Mouse (Mus musculus) stomach, postnatal 0 days (tissue): ENCODE data around the gene Eif4h. TPM values are rescaled to one million over a fixed set of nuclear protein-coding genes. Genes with fewer than 3 reads are reported as not detected.

Experiments
- ATAC-seq: fragments of 200-750 bp; cut with Nextera tagmentation; 2 replicates; pipeline ENCODE4 v1.8.0; 2017; ENCODE audit not compliant: low FRiP score, low TSS enrichment
- DNase-seq: peaks from one replicate; pipeline ENCODE4 v3.0.0-alpha.2; 2016; ENCODE audit warnings: low spot score
- H3K27ac ChIP-seq: fragments of 300-500 bp; sonication (generic); replicated peaks from 2 replicates; pipeline ENCODE4 v1.5.1; 2014; ENCODE audit warnings: mild to moderate bottlenecking, control low read depth
- H3K27me3 ChIP-seq: fragments of 300-500 bp; sonication (generic); 2 replicates; pipeline ENCODE4 v1.6.1; 2014; ENCODE audit warnings: low read length; ENCODE audit not compliant: control insufficient read depth, insufficient read depth
- H3K36me3 ChIP-seq: fragments of 300-500 bp; sonication (generic); 2 replicates; pipeline ENCODE4 v1.6.1; 2014; ENCODE audit warnings: low read length, mixed read lengths; ENCODE audit not compliant: control insufficient read depth, insufficient read depth
- H3K4me1 ChIP-seq: fragments of 300-500 bp; sonication (generic); replicated peaks from 2 replicates; pipeline ENCODE4 v1.6.1; 2014; ENCODE audit warnings: antibody characterized with exemption; ENCODE audit not compliant: control insufficient read depth, insufficient read depth
- H3K4me2 ChIP-seq: fragments of 300-500 bp; sonication (generic); replicated peaks from 2 replicates; pipeline ENCODE4 v1.6.1; 2014; ENCODE audit warnings: low read depth, mild to moderate bottlenecking, control low read depth, moderate library complexity
- H3K4me3 ChIP-seq: fragments of 300-500 bp; sonication (generic); 2 replicates; pipeline ENCODE4 v1.5.1; 2014; ENCODE audit warnings: low read depth, low read length, control low read depth
- H3K9ac ChIP-seq: fragments of 300-500 bp; sonication (generic); 2 replicates; pipeline ENCODE4 v1.6.1; 2014; ENCODE audit warnings: mild to moderate bottlenecking, low read length, control low read depth, mixed read lengths
- H3K9me3 ChIP-seq: fragments of 300-500 bp; sonication (generic); 2 replicates; pipeline ENCODE4 v1.6.1; 2016; ENCODE audit warnings: low read length; ENCODE audit not compliant: control insufficient read depth
- CTCF ChIP-seq: IDR thresholded peaks from 2 replicates; pipeline ENCODE4 v1.5.1; 2016; ENCODE audit warnings: antibody characterized with exemption, low read depth, mild to moderate bottlenecking, moderate library complexity
- EP300 ChIP-seq: optimal IDR thresholded peaks from 2 replicates; pipeline ENCODE3; 2016; ENCODE audit warnings: antibody characterized with exemption
- WGBS: fragments of 180-500 bp; shearing (Covaris S2); extraction: QIAGEN DNeasy Blood & Tissue Kit; methylation state at CpG from one replicate; pipeline ENCODE4 v1.1.7; 2014; 5-methylcytosine and 5-hydroxymethylcytosine counted together
- polyA plus RNA-seq: library from polyadenylated mRNA; unstranded; fragments of >200 nt; fragmentation: Nextera tagmentation; extraction: Ambion mirVana; gene quantifications from 2 replicates; pipeline ENCODE4 v1.2.1, GENCODE M21; 2015

Eif4h gene
- polyA plus RNA-seq, 1 experiment from 2014 or later: 238 TPM

DNA sequence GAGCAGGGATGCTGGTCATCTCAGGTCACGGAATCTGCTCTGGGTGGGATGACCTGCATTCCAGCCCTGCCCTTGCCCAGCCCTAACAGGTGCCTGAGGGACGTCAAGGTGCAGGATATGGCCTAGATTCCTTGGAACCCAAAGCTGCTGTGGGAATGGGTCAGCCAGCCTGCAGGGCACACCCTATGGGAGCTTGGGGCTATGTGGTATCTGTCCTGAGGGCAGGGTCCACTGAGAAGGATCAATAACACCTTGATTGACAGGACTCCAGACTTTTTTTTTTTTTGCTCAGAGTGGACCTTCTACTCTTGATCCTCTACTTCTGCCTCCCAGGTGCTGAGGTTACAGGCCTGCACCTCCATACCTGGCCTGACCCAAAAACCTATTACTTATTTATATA is 8.1 kb upstream of the Eif4h start:
- ATAC-seq (no peak), DNase-seq (no peak)
- Histone ChIP-seq H3K9ac (no peak overlapping the region), H3K27ac (no peak overlapping the region), H3K27me3 (no peaks in the 10 kb centered on the region), H3K4me1 (0 out of 2 replicates have a peak, but pooled peaks cover 3% of the 10 kb centered on the region), H3K9me3 (no peaks in the 10 kb centered on the region), H3K36me3 (no peaks in the 10 kb centered on the region), H3K4me3 (no peak overlapping the region), H3K4me2 (no peak overlapping the region)
- no peak for TF ChIP-seq EP300
- TF ChIP-seq CTCF: no peak
- 73% methylated on average over 2 of the region's 2 CpGs for WGBS

DNA sequence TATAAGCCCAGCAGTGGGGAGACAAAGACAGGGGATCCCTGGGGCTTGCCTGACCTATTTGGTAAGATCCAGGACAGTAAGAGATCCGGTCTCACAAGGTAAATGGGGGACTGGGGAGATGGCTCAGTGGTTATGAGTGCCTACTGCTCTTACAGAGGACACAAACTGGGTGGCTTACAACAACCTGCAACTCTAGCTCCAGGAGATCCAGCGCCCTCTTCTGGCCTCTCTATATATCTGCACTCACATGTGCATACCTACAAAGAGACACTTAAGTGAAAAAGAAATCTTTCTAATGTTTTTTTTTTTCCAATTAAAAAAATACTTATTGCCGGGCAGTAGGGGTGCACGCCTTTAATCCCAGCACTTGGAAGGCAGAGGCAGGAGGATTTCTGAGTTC is 7.2 kb upstream of the Eif4h start:
- Histone ChIP-seq H3K4me2 (no peak overlapping the region), H3K4me1 (0 out of 2 replicates have a peak, but pooled peaks cover 3% of the 10 kb centered on the region), H3K27ac (no peak overlapping the region), H3K27me3 (no peaks in the 10 kb centered on the region), H3K4me3 (no peak overlapping the region), H3K36me3 (no peaks in the 10 kb centered on the region), H3K9ac (no peak overlapping the region), H3K9me3 (no peaks in the 10 kb centered on the region)
- DNase-seq (no peak), ATAC-seq (no peak)
- 80% methylated on average over 4 of the region's 4 CpGs for WGBS
- TF ChIP-seq EP300: no peak

DNA sequence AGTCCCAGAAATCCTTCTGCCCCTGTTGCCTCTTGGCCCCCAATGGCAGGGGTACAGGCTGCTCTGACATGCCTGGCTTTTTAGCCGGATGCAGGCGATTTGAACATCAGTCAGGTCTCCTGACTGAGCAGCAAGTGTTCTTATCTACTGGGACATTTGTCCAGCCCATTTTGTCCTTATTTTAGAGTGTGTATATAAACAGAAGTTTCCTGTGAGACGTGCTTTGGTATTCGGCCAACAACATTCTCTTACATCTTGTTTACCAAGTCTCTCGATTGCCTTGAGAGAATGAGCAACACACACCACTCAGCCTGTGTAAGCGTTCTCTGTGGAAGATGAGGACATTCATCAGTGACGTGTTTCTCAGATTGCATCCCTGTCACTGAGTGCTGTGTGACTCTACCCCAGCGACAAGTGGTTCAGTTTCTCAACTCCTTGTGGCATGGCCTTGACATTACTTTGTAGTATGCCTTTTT is 5.4 kb upstream of the Eif4h start:
- no peak overlapping the region for H3K9ac ChIP-seq
- peak overlapping the region; percentile 61 for H3K27ac ChIP-seq
- no peak for DNase-seq
- no peak for TF ChIP-seq CTCF
- TF ChIP-seq EP300: no peak
- H3K9me3 ChIP-seq: no peaks in the 10 kb centered on the region
- H3K36me3 ChIP-seq: no peaks in the 10 kb centered on the region
- peak; percentile 72; the same call in 1 of the 2 replicates for ATAC-seq
- H3K4me2 ChIP-seq: no peak overlapping the region
- 0 out of 2 replicates have a peak, but pooled peaks cover 3% of the 10 kb centered on the region for H3K4me1 ChIP-seq
- WGBS: 15% methylated on average over 8 of the region's 8 CpGs
- no peak overlapping the region for H3K4me3 ChIP-seq
- no peaks in the 10 kb centered on the region for H3K27me3 ChIP-seq

DNA sequence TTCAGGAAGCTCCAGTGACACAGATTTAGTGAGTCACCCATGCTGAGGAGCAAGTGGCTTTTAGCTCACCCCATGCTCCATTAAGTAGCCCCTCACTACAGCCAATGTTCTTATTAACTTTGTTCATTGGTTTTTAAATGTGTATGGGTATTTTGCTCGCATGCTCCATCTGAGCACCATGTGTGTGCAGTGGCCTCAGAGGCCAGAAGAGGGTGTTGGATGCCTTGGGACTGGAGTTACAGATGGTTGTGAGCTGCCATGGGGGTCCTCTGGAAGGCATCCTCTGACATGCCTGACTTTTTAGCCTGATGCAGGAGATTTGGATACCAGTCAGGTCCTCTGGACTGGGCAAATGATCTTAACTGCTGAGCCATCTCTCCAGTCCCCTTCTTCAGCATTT is 4.8 kb upstream of the Eif4h start:
- no peaks in the 10 kb centered on the region for H3K27me3 ChIP-seq
- DNase-seq (no peak), ATAC-seq (no peak)
- H3K4me2 ChIP-seq: no peak overlapping the region
- H3K27ac ChIP-seq: peak overlapping the region; percentile 61; the same call in 1 of the 2 replicates
- H3K9ac ChIP-seq: no peak overlapping the region
- TF ChIP-seq CTCF (peak; percentile 44), EP300 (no peak)
- H3K36me3 ChIP-seq: no peaks in the 10 kb centered on the region
- H3K4me1 ChIP-seq: 0 out of 2 replicates have a peak, but pooled peaks cover 3% of the 10 kb centered on the region
- H3K4me3 ChIP-seq: no peak overlapping the region
- WGBS: 95% methylated on average over 1 of the region's 1 CpGs
- H3K9me3 ChIP-seq: no peaks in the 10 kb centered on the region

DNA sequence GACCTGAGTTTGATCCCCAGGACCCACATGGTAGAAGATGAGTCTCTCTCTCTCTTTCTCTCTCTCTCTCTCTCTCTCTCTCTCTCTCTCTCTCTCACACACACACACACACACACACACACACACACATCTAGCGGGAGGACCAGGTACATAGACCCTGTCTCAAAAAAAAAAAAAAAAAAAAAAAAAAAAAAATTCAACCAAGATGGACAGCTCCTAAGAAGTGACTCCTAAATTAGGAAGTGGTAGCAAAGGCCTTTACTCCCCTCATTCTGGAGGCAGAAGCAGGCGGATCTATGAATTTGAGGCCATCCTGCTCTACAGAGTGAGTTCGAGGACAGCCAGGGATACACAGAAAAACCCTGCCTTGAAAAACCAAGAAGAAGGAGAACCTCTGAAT is 1.1 kb upstream of the Eif4h start:
- no peak overlapping the region for H3K9ac ChIP-seq
- peaks cover 1% of the 10 kb centered on the region; the same call in 1 of the 2 replicates for H3K36me3 ChIP-seq
- H3K9me3 ChIP-seq: no peaks in the 10 kb centered on the region
- DNase-seq: no peak
- WGBS: 92% methylated on average over 3 of the region's 3 CpGs
- TF ChIP-seq EP300 (no peak), CTCF (no peak)
- no peak overlapping the region for H3K4me3 ChIP-seq
- no peak overlapping the region for H3K27ac ChIP-seq
- H3K27me3 ChIP-seq: no peaks in the 10 kb centered on the region
- no peak overlapping the region for H3K4me2 ChIP-seq
- H3K4me1 ChIP-seq: 0 out of 2 replicates have a peak, but pooled peaks cover 3% of the 10 kb centered on the region
- no peak for ATAC-seq

DNA sequence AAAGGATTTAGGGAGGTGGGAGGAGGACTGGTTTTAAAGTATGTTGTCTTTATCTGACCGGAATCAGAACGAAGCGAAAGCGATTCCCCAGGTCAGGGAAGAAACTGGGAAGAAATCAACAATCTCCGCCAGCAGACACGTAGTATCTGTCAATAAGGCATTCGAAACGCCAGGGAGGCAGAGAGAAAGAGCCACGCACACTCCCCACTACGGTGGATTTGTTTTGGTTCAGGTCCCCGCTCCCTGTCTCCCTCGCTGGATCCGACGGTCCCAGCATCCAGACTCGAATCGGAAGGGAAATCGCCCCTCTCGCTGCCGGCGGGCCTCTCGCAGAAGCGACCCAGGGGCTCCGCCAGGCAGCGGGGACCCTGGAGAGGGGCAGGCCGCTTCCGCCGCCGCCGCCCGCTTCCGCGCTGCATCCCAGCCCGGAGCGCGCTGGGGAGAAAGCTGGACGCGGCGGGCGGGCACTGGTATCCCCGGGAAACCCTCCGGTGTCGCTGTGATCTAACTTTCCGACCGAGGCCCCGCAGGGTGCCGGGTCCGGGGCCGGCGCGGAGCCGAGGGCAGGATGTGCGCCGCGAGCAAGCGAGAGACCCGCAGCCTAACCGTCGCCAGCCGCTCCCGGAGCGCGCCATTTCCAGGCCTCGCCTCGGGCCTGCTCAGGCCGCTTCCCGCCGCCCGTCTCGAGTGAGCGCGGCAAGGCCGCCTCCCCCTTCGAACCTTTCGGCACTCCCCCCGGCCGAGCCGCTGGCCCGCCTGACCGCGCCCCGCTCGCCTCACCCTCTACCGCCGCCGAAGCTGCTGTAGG is 625 bp downstream of the Eif4h start:
- no peak for TF ChIP-seq EP300
- no peak for TF ChIP-seq CTCF
- H3K4me3 ChIP-seq: peak overlapping the region; percentile 98
- H3K27me3 ChIP-seq: no peaks in the 10 kb centered on the region
- WGBS: under 1% methylated on average over 81 of the region's 85 CpGs
- peaks cover 4% of the 10 kb centered on the region; the same call in 1 of the 2 replicates for H3K36me3 ChIP-seq
- H3K9ac ChIP-seq: peak overlapping the region; percentile 99
- ATAC-seq: peak; percentile 17; the same call in 1 of the 2 replicates
- H3K4me2 ChIP-seq: peak overlapping the region; percentile 75
- H3K27ac ChIP-seq: peak overlapping the region; percentile 98
- H3K9me3 ChIP-seq: no peaks in the 10 kb centered on the region
- H3K4me1 ChIP-seq: no peaks in the 10 kb centered on the region
- no peak for DNase-seq
